Mouse (Mus musculus): ENCODE results near the gene Gm20661. TPM values are rescaled to one million over a fixed set of nuclear protein-coding genes. Genes with fewer than 3 reads are reported as not detected.
"Not testable (repeated sequence)": the region's sequence is repeated elsewhere in the genome, so short reads cannot be mapped to it uniquely, and the experiment has no call there.

Gm20661 gene
- polyA plus RNA-seq, 1 experiment from 2014 or later = 5.0 TPM

DNA sequence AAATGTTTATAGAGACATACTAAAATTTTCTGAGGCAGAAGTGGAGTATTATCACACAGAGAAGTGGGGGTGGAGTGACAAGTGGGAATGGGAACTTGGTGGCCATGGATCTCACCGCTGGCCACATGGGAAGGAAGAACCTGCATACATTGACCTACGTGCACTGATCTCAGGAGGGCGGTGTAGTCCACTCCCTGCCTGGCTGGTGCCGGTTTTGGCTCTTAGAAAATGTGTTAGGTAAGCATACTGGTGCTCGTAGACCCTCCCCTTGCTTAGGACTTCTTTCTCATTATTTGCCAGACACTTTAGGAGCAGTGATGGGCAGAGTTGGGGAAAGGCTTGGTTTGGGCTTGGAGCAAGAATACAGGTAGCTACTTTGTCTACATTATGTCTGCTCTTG lies 25.2 kb downstream of the Gm20661 start:
- Histone ChIP-seq H3K27me3 (replicated peaks; ENCODE audit: control insufficient read depth, insufficient read depth, low read length) (no peaks in the 10 kb centered on the region), H3K4me2 (ENCODE audit: low read depth, low read length) (no peak overlapping the region), H3K27ac (ENCODE audit: low read length) (no peak overlapping the region; the same call in 1 of the 2 replicates), H3K9me3 (ENCODE audit: control insufficient read depth, low read length) (no peaks in the 10 kb centered on the region), H3K9ac (ENCODE audit: low read depth, low read length) (no peak overlapping the region), H3K36me3 (ENCODE audit: control insufficient read depth, insufficient read depth, low read length) (0 out of 2 replicates have a peak, but pooled peaks cover 3% of the 10 kb centered on the region), H3K4me1 (ENCODE audit: control insufficient read depth, insufficient read depth, low read length) (peaks cover 20% of the 10 kb centered on the region), H3K4me3 (ENCODE audit: low read length) (no peak overlapping the region)
- ATAC-seq = no peak
- 84% methylated on average over 5 of the region's 5 CpGs for WGBS

DNA sequence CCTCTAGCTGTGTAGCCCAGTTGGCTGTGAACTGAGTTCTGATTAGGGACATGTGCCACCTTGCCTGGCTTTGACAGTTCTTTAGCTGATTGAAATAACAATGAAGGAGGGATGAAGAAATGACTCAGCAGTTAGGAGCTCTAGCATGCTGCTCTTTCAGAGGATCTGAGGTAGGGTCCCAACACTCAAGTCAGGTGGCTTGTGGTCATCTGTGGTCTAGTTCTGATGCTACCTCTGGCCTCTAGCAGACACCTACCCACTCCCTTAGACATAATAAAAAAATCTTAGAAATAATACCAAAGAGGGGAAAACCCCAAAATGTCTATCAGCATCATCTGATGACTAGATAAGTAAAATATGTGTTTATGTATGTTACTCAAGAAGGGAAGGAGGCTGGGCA lies 27.5 kb downstream of the Gm20661 start:
- H3K4me3 ChIP-seq (ENCODE audit: low read length) = no peak overlapping the region
- H3K9ac ChIP-seq (ENCODE audit: low read depth, low read length) = no peak overlapping the region
- no peak for ATAC-seq
- H3K4me2 ChIP-seq (ENCODE audit: low read depth, low read length) = no peak overlapping the region
- no peak overlapping the region for H3K27ac ChIP-seq (ENCODE audit: low read length)
- H3K36me3 ChIP-seq (ENCODE audit: control insufficient read depth, insufficient read depth, low read length) = 0 out of 2 replicates have a peak, but pooled peaks cover 3% of the 10 kb centered on the region
- 0 out of 2 replicates have a peak, but pooled peaks cover 5% of the 10 kb centered on the region for H3K4me1 ChIP-seq (ENCODE audit: control insufficient read depth, insufficient read depth, low read length)
- H3K9me3 ChIP-seq (ENCODE audit: control insufficient read depth, low read length) = no peaks in the 10 kb centered on the region
- no peaks in the 10 kb centered on the region for H3K27me3 ChIP-seq (replicated peaks; ENCODE audit: control insufficient read depth, insufficient read depth, low read length)

DNA sequence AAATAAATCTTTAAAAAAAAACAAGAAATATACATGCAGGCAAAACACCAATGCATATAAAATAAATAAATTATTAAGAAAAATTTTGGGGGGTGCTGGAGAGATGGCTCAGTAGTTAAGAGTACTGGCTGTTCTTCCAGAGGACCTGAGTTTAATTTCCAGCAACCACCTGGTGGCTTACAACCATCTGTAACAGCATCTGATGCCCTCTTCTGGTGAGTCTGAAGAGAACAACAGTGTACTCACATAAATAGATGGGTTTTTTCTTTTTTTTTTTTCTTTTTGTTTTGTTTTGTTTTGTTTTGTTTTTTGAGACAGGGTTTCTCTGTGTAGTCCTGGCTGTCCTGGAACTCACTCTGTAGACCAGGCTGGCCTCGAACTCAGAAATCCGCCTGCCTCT lies 30.7 kb downstream of the Gm20661 start:
- 94% methylated on average over 2 of the region's 2 CpGs for WGBS
- not testable (repeated sequence) for ATAC-seq

DNA sequence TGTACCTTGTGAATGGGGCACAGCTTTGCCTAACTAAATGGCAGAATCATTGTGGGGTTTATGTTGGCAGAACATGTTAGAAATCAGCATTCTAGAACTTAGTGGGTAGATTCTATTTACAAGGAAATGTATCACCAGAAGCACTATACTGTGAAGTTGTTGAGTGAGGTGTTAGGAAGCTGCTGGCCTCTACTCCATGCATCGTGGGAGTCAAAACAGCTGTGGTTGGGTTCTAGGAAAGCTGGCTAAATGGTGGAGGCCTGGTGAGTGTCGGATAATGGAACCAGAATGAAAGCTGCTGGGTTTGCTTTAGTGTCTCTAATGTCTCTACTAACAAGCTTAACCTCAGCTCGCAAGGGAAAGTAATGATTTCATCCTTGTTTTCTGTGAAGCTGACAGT lies 34.3 kb downstream of the Gm20661 start:
- no peak for ATAC-seq
- Histone ChIP-seq H3K36me3 (ENCODE audit: control insufficient read depth, insufficient read depth, low read length) (0 out of 2 replicates have a peak, but pooled peaks cover 3% of the 10 kb centered on the region), H3K27ac (ENCODE audit: low read length) (no peak overlapping the region), H3K9me3 (ENCODE audit: control insufficient read depth, low read length) (no peaks in the 10 kb centered on the region), H3K4me3 (ENCODE audit: low read length) (no peak overlapping the region), H3K27me3 (replicated peaks; ENCODE audit: control insufficient read depth, insufficient read depth, low read length) (no peaks in the 10 kb centered on the region), H3K9ac (ENCODE audit: low read depth, low read length) (no peak overlapping the region), H3K4me1 (ENCODE audit: control insufficient read depth, insufficient read depth, low read length) (no peaks in the 10 kb centered on the region), H3K4me2 (ENCODE audit: low read depth, low read length) (no peak overlapping the region)
- WGBS = 83% methylated on average over 3 of the region's 3 CpGs

More for the DNA sequence above, 30.7 kb downstream of the Gm20661 start:
- not testable (repeated sequence) for H3K9me3 ChIP-seq (ENCODE audit: control insufficient read depth, low read length); H3K4me3 ChIP-seq (ENCODE audit: low read length); H3K9ac ChIP-seq (ENCODE audit: low read depth, low read length); H3K27ac ChIP-seq (ENCODE audit: low read length); H3K36me3 ChIP-seq (ENCODE audit: control insufficient read depth, insufficient read depth, low read length); H3K4me1 ChIP-seq (ENCODE audit: control insufficient read depth, insufficient read depth, low read length); H3K27me3 ChIP-seq (replicated peaks; ENCODE audit: control insufficient read depth, insufficient read depth, low read length); H3K4me2 ChIP-seq (ENCODE audit: low read depth, low read length)

DNA sequence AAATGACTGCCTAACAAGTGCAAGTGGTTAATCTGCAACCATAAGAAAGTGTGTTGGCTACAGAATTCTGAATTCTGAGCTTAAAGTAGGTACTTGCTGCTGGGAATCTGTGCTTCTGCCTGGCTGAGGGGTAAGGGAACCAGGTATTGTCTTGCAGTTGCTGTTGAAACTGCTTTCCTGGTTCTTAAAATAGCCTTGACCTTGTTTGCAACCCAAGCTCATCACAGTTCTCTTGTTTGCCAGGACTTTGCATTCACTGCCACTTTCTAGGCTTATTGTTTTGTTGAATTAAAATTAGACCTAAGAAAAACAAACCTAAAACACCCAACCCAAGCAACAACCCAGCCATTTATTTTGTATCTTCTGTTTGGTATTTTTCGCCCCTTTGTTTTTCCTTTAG lies 37.9 kb downstream of the Gm20661 start:
- Histone ChIP-seq H3K9me3 (ENCODE audit: control insufficient read depth, low read length) (no peaks in the 10 kb centered on the region), H3K4me3 (ENCODE audit: low read length) (no peak overlapping the region), H3K4me1 (ENCODE audit: control insufficient read depth, insufficient read depth, low read length) (no peaks in the 10 kb centered on the region), H3K27me3 (replicated peaks; ENCODE audit: control insufficient read depth, insufficient read depth, low read length) (no peaks in the 10 kb centered on the region), H3K4me2 (ENCODE audit: low read depth, low read length) (no peak overlapping the region), H3K27ac (ENCODE audit: low read length) (no peak overlapping the region), H3K9ac (ENCODE audit: low read depth, low read length) (no peak overlapping the region), H3K36me3 (ENCODE audit: control insufficient read depth, insufficient read depth, low read length) (peaks cover 5% of the 10 kb centered on the region)
- no peak for ATAC-seq
- WGBS = 78% methylated on average over 1 of the region's 1 CpGs

DNA sequence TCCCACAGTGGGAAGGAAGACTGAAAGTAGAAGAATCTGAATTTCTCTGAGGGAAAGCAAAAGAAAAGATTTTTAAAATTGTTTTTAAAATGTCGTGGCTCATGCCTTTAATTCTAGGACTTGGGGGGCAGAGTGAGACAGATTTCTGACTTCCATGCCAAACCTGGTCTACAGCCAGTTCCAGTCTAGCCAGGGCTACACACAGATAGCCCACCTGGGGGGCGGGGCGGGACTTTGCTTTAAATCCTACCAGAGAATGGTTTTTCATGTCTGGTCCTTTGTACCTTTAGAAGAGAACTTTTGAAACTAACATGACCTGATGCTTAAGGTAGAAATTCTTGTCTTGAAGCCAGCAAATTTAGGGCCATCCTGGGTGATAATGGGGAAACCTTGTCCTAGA lies 40.4 kb downstream of the Gm20661 start:
- Histone ChIP-seq H3K27ac (ENCODE audit: low read length) (no peak overlapping the region), H3K4me1 (ENCODE audit: control insufficient read depth, insufficient read depth, low read length) (no peaks in the 10 kb centered on the region), H3K9me3 (ENCODE audit: control insufficient read depth, low read length) (no peaks in the 10 kb centered on the region), H3K9ac (ENCODE audit: low read depth, low read length) (no peak overlapping the region), H3K4me3 (ENCODE audit: low read length) (no peak overlapping the region), H3K36me3 (ENCODE audit: control insufficient read depth, insufficient read depth, low read length) (peaks cover 12% of the 10 kb centered on the region), H3K27me3 (replicated peaks; ENCODE audit: control insufficient read depth, insufficient read depth, low read length) (no peaks in the 10 kb centered on the region), H3K4me2 (ENCODE audit: low read depth, low read length) (no peak overlapping the region)
- ATAC-seq = no peak
- WGBS = 94% methylated on average over 3 of the region's 3 CpGs

DNA sequence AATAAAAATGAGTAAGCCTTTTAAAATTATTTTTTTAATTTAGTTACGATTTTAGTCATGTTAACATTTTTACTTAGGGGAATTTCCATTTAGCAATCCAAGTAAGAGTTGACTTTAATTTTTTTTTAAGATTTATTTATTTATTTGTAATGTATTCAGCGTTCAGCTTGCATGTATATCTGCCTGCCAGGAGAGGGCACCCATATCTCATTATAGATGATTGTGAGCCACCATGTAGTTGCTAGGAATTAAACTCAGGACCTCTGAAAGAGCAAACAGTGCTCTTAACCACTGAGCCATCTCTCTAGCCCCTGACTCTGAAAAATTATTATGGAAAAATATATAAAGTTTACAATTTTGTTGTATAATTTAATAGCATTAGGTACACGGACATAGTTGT lies 43.7 kb downstream of the Gm20661 start:
- Histone ChIP-seq H3K27ac (ENCODE audit: low read length) (no peak overlapping the region), H3K4me3 (ENCODE audit: low read length) (no peak overlapping the region), H3K4me2 (ENCODE audit: low read depth, low read length) (no peak overlapping the region), H3K9ac (ENCODE audit: low read depth, low read length) (no peak overlapping the region), H3K4me1 (ENCODE audit: control insufficient read depth, insufficient read depth, low read length) (no peaks in the 10 kb centered on the region), H3K27me3 (replicated peaks; ENCODE audit: control insufficient read depth, insufficient read depth, low read length) (no peaks in the 10 kb centered on the region), H3K36me3 (ENCODE audit: control insufficient read depth, insufficient read depth, low read length) (peaks cover 12% of the 10 kb centered on the region), H3K9me3 (ENCODE audit: control insufficient read depth, low read length) (no peaks in the 10 kb centered on the region)
- ATAC-seq = no peak
- WGBS = 88% methylated on average over 3 of the region's 3 CpGs

DNA sequence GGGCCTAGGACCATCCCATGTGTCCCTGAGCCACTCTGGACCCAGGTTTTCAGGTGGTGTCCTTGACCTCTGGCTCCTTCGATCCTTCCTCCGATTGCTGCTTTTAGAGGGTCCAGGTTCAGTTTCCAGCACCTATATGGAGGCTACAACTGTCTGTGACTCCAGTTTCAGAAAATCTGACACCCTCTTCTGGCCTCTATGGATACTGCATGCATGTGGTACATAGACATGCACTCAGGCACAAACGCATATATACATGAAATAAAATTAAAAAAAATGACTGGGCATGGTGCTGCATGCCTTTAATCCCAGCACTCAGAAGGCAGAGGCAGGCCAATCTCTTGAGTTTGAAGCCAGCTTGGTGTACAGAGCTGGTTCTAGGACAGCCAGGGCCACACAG lies 45.0 kb downstream of the Gm20661 start:
- H3K36me3 ChIP-seq (ENCODE audit: control insufficient read depth, insufficient read depth, low read length) = peaks cover 12% of the 10 kb centered on the region
- H3K4me1 ChIP-seq (ENCODE audit: control insufficient read depth, insufficient read depth, low read length) = no peaks in the 10 kb centered on the region
- WGBS = 96% methylated on average over 3 of the region's 3 CpGs
- no peak overlapping the region for H3K4me2 ChIP-seq (ENCODE audit: low read depth, low read length)
- H3K27ac ChIP-seq (ENCODE audit: low read length) = no peak overlapping the region
- H3K27me3 ChIP-seq (replicated peaks; ENCODE audit: control insufficient read depth, insufficient read depth, low read length) = no peaks in the 10 kb centered on the region
- no peak for ATAC-seq
- no peak overlapping the region for H3K9ac ChIP-seq (ENCODE audit: low read depth, low read length)
- no peak overlapping the region for H3K4me3 ChIP-seq (ENCODE audit: low read length)
- no peaks in the 10 kb centered on the region for H3K9me3 ChIP-seq (ENCODE audit: control insufficient read depth, low read length)

DNA sequence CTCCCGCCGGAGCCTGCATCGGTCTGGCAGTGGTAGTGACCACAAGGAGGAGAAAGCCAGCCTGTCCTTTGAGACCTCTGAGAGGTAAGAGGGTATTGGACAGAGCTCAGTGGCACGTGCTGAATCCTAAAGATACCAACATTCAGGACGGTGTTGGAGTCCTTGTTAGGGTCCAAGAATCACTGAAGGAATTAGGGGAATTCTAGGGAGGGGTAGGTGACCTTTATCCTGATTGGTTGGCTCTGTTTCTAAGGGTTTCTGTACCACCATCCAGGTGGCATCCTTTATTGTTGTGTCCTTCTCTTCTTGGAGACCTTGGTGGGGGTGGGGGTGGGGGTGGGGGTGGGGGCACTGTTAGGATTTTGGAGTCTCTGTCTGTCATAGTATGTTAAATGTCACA lies 49.3 kb downstream of the Gm20661 start:
- Histone ChIP-seq H3K36me3 (ENCODE audit: control insufficient read depth, insufficient read depth, low read length) (peaks cover 10% of the 10 kb centered on the region), H3K27ac (ENCODE audit: low read length) (no peak overlapping the region), H3K4me2 (ENCODE audit: low read depth, low read length) (no peak overlapping the region), H3K4me3 (ENCODE audit: low read length) (no peak overlapping the region), H3K9ac (ENCODE audit: low read depth, low read length) (no peak overlapping the region), H3K9me3 (ENCODE audit: control insufficient read depth, low read length) (no peaks in the 10 kb centered on the region), H3K27me3 (replicated peaks; ENCODE audit: control insufficient read depth, insufficient read depth, low read length) (no peaks in the 10 kb centered on the region), H3K4me1 (ENCODE audit: control insufficient read depth, insufficient read depth, low read length) (no peaks in the 10 kb centered on the region)
- WGBS = 91% methylated on average over 5 of the region's 5 CpGs
- no peak for ATAC-seq

Measured in intestine, embryonic 16.5 days (tissue).